Mouse (Mus musculus): ENCODE results near the gene Mchr1.

GRCm38 (mm10) chr15:81258296-81258695, 23.0 kb downstream of the Mchr1 start:
- TF ChIP-seq CTCF (IDR thresholded peaks at IDR 0.05) (no peak), POLR2A (IDR thresholded peaks at IDR 0.05; ENCODE audit: insufficient read depth, low read depth, low read length) (no peak)

All from heart, adult 2 months (tissue).